In the genomic region with DNA sequence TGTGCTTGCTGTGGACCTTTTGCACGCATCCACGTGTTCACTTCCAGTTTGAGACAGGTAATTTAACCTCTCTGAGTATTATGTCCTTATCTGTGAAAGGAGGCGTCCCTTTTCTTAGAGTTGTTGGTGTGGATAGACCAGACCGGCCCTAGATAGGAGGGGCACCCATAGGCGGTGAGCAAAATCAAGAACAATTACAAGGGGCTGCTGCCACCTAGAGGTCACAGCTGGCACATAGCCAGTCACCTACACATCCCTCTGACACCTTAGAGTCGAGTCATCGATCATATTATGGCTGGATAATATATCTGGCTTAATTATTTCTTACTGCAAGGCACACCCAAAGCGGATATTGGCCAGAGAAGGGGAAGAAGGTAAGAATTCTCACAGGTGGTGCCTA, we compare ENCODE assay signal across 8 mouse cellular contexts. TPM values are rescaled to one million over a fixed set of nuclear protein-coding genes. Genes with fewer than 3 reads are reported as not detected.
DNase-seq lines count a peak whose midpoint lies in the region; ATAC-seq and TF ChIP-seq lines count a peak whose summit lies in the region.

No protein-coding gene starts in this region.

- DNase-seq in heart, adult 2 months, result peak in 1 of 2 experiments; percentile 61
- no peak for DNase-seq in heart, postnatal 25 days (ENCODE audit: low spot score)
- peak; percentile 83 for DNase-seq in kidney, postnatal 0 days (ENCODE audit: low spot score)
- peak; percentile 71 to 85 for DNase-seq in spleen, postnatal 10 days (ENCODE audit: low spot score in 2 of 2)
- DNase-seq in adrenal gland, adult 2 months, result no peak

- peak overlapping the region; percentile 18; the same call in 1 of the 2 replicates for H3K9ac ChIP-seq in heart, adult 2 months (ENCODE audit: low read depth, low read length)
- H3K9ac ChIP-seq in kidney, postnatal 0 days (ENCODE audit: low read depth, low read length), result no peak overlapping the region

- H3K4me1 ChIP-seq in heart, adult 2 months (ENCODE audit: control insufficient read depth, insufficient read depth, low read length), result peaks cover 19% of the 10 kb centered on the region
- peaks cover 2% of the 10 kb centered on the region; the same call in 1 of the 2 replicates for H3K4me1 ChIP-seq in bone marrow, adult 2 months (ENCODE audit: control insufficient read depth, insufficient read depth, low read length)
- peaks cover 23% of the 10 kb centered on the region for H3K4me1 ChIP-seq in kidney, postnatal 0 days (replicated peaks; ENCODE audit: insufficient read depth, low read length)

- no peaks in the 10 kb centered on the region for H3K79me2 ChIP-seq in heart, adult 2 months (replicated peaks; ENCODE audit: control insufficient read depth, insufficient read depth, low read length)

- no peaks in the 10 kb centered on the region for H3K27me3 ChIP-seq in heart, adult 2 months (ENCODE audit: control insufficient read depth, insufficient read depth, low read length)
- 0 out of 2 replicates have a peak, but pooled peaks cover 3% of the 10 kb centered on the region for H3K27me3 ChIP-seq in kidney, postnatal 0 days (ENCODE audit: insufficient read depth, low read length)

- peak; percentile 75 for TF ChIP-seq CTCF in heart, adult 2 months (IDR thresholded peaks at IDR 0.05)
- peak; percentile 90 for TF ChIP-seq CTCF in bone marrow, adult 2 months (IDR thresholded peaks at IDR 0.05; ENCODE audit: control insufficient read depth, insufficient read depth, low read length)
- TF ChIP-seq CTCF in kidney, postnatal 0 days (IDR thresholded peaks at IDR 0.05; ENCODE audit: low read depth), result peak; percentile 86

- intact Hi-C loops in heart, adult 2 months (cut with DNase I), result loop anchor here (1.0 to 10.0 kb wide), 4 partner anchors 13 to 425 kb away; partner anchors contain the start of gene Ivd
- intact Hi-C loops in heart, postnatal 25 days (cut with DNase I), result no loop called here

- no peak for TF ChIP-seq POLR2A in heart, adult 2 months (IDR thresholded peaks at IDR 0.05; ENCODE audit: insufficient read depth, low read depth, low read length)
- no peak for TF ChIP-seq POLR2A in bone marrow, adult 2 months (IDR thresholded peaks at IDR 0.05; ENCODE audit: borderline replicate concordance, control insufficient read depth, low read depth, low read length)

- H3K4me3 ChIP-seq in heart, adult 2 months, result no peak overlapping the region
- no peak overlapping the region for H3K4me3 ChIP-seq in bone marrow, adult 2 months (replicated peaks; ENCODE audit: control insufficient read depth, low read depth, low read length)
- H3K4me3 ChIP-seq in kidney, postnatal 0 days (replicated peaks; ENCODE audit: low read depth, low read length), result no peak overlapping the region

- TF ChIP-seq EP300 in heart, adult 2 months (IDR thresholded peaks at IDR 0.05; ENCODE audit: insufficient read depth, low read depth, low read length), result no peak

- peak; percentile 59 for ATAC-seq in granulocyte monocyte progenitor cell, adult 5-6 weeks (replicated peaks; ENCODE audit: poor library complexity, severe bottlenecking)
- no peak; the same call in 1 of the 2 replicates for ATAC-seq in kidney, postnatal 0 days (replicated peaks; ENCODE audit: low FRiP score, low read depth)
- peak; percentile 68 for ATAC-seq in megakaryocyte progenitor cell, adult 5-6 weeks (replicated peaks; ENCODE audit: poor library complexity)

- H3K4me2 ChIP-seq in kidney, postnatal 0 days (ENCODE audit: low read length), result no peak overlapping the region

- H3K27ac ChIP-seq in heart, adult 2 months, result no peak overlapping the region; the same call in 1 of the 2 replicates
- no peak overlapping the region for H3K27ac ChIP-seq in bone marrow, adult 2 months (ENCODE audit: control insufficient read depth, insufficient read depth, low read depth, low read length, poor library complexity)
- H3K27ac ChIP-seq in kidney, postnatal 0 days, result no peak overlapping the region

- WGBS in heart, adult 2 months, result 26% methylated on average over 8 of the region's 8 CpGs
- WGBS in bone marrow, adult 2 months, result 7% methylated on average over 8 of the region's 8 CpGs
- 11% methylated on average over 8 of the region's 8 CpGs for WGBS in kidney, postnatal 0 days

- peaks cover 3% of the 10 kb centered on the region; the same call in 1 of the 2 replicates for H3K36me3 ChIP-seq in heart, adult 2 months (ENCODE audit: control insufficient read depth, insufficient read depth, low read length)
- no peaks in the 10 kb centered on the region for H3K36me3 ChIP-seq in kidney, postnatal 0 days (ENCODE audit: insufficient read depth, low read length)

- no peaks in the 10 kb centered on the region for H3K9me3 ChIP-seq in kidney, postnatal 0 days (replicated peaks; ENCODE audit: low read length)

RNA-seq across cellular contexts. Expression of gene Ccdc9b, which starts 2.6 kb away (rescaled TPM):
- total RNA-seq in heart, adult 2 months (2021), result 10 to 100 TPM; 24.3 to 26.4 TPM
- 15.1 and 21.7 TPM in 2 replicates for polyA plus RNA-seq in heart, adult 2 months (2012; rRNA removed)
- total RNA-seq in heart, postnatal 25 days (2021), result 10 to 100 TPM; 23.0 to 24.2 TPM
- polyA plus RNA-seq in bone marrow, adult 2 months (2011; ENCODE audit: insufficient read depth, insufficient read length, low replicate concordance, missing spikeins), result 2.2 and 3.5 TPM in 2 replicates
- 0.92 and 2.3 TPM in 2 replicates for total RNA-seq in granulocyte monocyte progenitor cell, adult 5-6 weeks (2014; fragmentation: Nextera tagmentation)
- 0.26 and 0.82 TPM in 2 replicates for total RNA-seq in granulocyte monocyte progenitor cell, adult 5-6 weeks (2017)
- polyA plus RNA-seq in kidney, postnatal 0 days (2015; fragmentation: Nextera tagmentation; extraction: Ambion mirVana), result 0.91 and 0.95 TPM in 2 replicates
- total RNA-seq in megakaryocyte progenitor cell, adult 5-6 weeks (2015), result 0.07 and 0.25 TPM in 2 replicates
- 0.42 and 0.47 TPM in 2 replicates for total RNA-seq in megakaryocyte progenitor cell, adult 5-6 weeks (2017)
- 10 to 100 TPM in 1 of 2 experiments, 1 to 10 TPM in 1; 3.3 to 13.9 TPM for total RNA-seq in adrenal gland, adult 2 months (2021)
- polyA plus RNA-seq in adrenal gland, adult 2 months (2012; rRNA removed), result 4.0 and 5.3 TPM in 2 replicates

RNA-seq across cellular contexts. Expression of gene Phgr1, which starts 12.7 kb away (rescaled TPM):
- total RNA-seq in heart, adult 2 months (2021), result not detected
- polyA plus RNA-seq in heart, adult 2 months (2012; rRNA removed), result not detected in 2 replicates
- total RNA-seq in heart, postnatal 25 days (2021), result not detected
- not detected in 2 replicates for polyA plus RNA-seq in bone marrow, adult 2 months (2011; ENCODE audit: insufficient read depth, insufficient read length, low replicate concordance, missing spikeins)
- not detected in 2 replicates for total RNA-seq in granulocyte monocyte progenitor cell, adult 5-6 weeks (2014; fragmentation: Nextera tagmentation)
- total RNA-seq in granulocyte monocyte progenitor cell, adult 5-6 weeks (2017), result not detected in 2 replicates
- not detected in 2 replicates for polyA plus RNA-seq in kidney, postnatal 0 days (2015; fragmentation: Nextera tagmentation; extraction: Ambion mirVana)
- not detected in 2 replicates for total RNA-seq in megakaryocyte progenitor cell, adult 5-6 weeks (2015)
- not detected in 2 replicates for total RNA-seq in megakaryocyte progenitor cell, adult 5-6 weeks (2017)
- not detected for total RNA-seq in adrenal gland, adult 2 months (2021)
- polyA plus RNA-seq in adrenal gland, adult 2 months (2012; rRNA removed), result 0.83 TPM in 1 of 2 replicates, not detected in the other

RNA-seq across cellular contexts. Expression of gene Inafm2, which starts 14.3 kb away (rescaled TPM):
- total RNA-seq in heart, adult 2 months (2021), result 10 to 100 TPM; 31.8 to 34.9 TPM
- 8.8 and 16.3 TPM in 2 replicates for polyA plus RNA-seq in heart, adult 2 months (2012; rRNA removed)
- total RNA-seq in heart, postnatal 25 days (2021), result 10 to 100 TPM; 26.7 to 32.4 TPM
- 16.0 and 28.5 TPM in 2 replicates for polyA plus RNA-seq in bone marrow, adult 2 months (2011; ENCODE audit: insufficient read depth, insufficient read length, low replicate concordance, missing spikeins)
- 27.9 and 30.3 TPM in 2 replicates for total RNA-seq in granulocyte monocyte progenitor cell, adult 5-6 weeks (2014; fragmentation: Nextera tagmentation)
- total RNA-seq in granulocyte monocyte progenitor cell, adult 5-6 weeks (2017), result 15.0 and 24.8 TPM in 2 replicates
- 16.1 and 16.8 TPM in 2 replicates for polyA plus RNA-seq in kidney, postnatal 0 days (2015; fragmentation: Nextera tagmentation; extraction: Ambion mirVana)
- 27.9 and 29.6 TPM in 2 replicates for total RNA-seq in megakaryocyte progenitor cell, adult 5-6 weeks (2015)
- 17.9 and 20.3 TPM in 2 replicates for total RNA-seq in megakaryocyte progenitor cell, adult 5-6 weeks (2017)
- total RNA-seq in adrenal gland, adult 2 months (2021), result 10 to 100 TPM; 30.0 to 45.0 TPM
- polyA plus RNA-seq in adrenal gland, adult 2 months (2012; rRNA removed), result 22.1 and 31.3 TPM in 2 replicates

RNA-seq across cellular contexts. Expression of gene Disp2, which starts 19.7 kb away (rescaled TPM):
- under 1 TPM in 1 of 2 experiments, not detected in 1; 0.11 TPM for total RNA-seq in heart, adult 2 months (2021)
- polyA plus RNA-seq in heart, adult 2 months (2012; rRNA removed), result 0.39 and 0.53 TPM in 2 replicates
- total RNA-seq in heart, postnatal 25 days (2021), result under 1 TPM in 1 of 2 experiments, not detected in 1; 0.03 TPM
- not detected in 2 replicates for polyA plus RNA-seq in bone marrow, adult 2 months (2011; ENCODE audit: insufficient read depth, insufficient read length, low replicate concordance, missing spikeins)
- not detected in 2 replicates for total RNA-seq in granulocyte monocyte progenitor cell, adult 5-6 weeks (2014; fragmentation: Nextera tagmentation)
- not detected in 2 replicates for total RNA-seq in granulocyte monocyte progenitor cell, adult 5-6 weeks (2017)
- polyA plus RNA-seq in kidney, postnatal 0 days (2015; fragmentation: Nextera tagmentation; extraction: Ambion mirVana), result 0.01 and 0.05 TPM in 2 replicates
- total RNA-seq in megakaryocyte progenitor cell, adult 5-6 weeks (2015), result not detected in 2 replicates
- not detected in 2 replicates for total RNA-seq in megakaryocyte progenitor cell, adult 5-6 weeks (2017)
- 10 to 100 TPM; 27.0 to 38.5 TPM for total RNA-seq in adrenal gland, adult 2 months (2021)
- 25.9 and 27.7 TPM in 2 replicates for polyA plus RNA-seq in adrenal gland, adult 2 months (2012; rRNA removed)

RNA-seq across cellular contexts. Expression of gene Plcb2, which starts 31.6 kb away (rescaled TPM):
- 1 to 10 TPM; 2.5 to 2.6 TPM for total RNA-seq in heart, adult 2 months (2021)
- polyA plus RNA-seq in heart, adult 2 months (2012; rRNA removed), result 2.4 and 2.7 TPM in 2 replicates
- total RNA-seq in heart, postnatal 25 days (2021), result 1 to 10 TPM; 1.9 to 2.8 TPM
- polyA plus RNA-seq in bone marrow, adult 2 months (2011; ENCODE audit: insufficient read depth, insufficient read length, low replicate concordance, missing spikeins), result 33.7 and 84.6 TPM in 2 replicates
- 99.1 and 108 TPM in 2 replicates for total RNA-seq in granulocyte monocyte progenitor cell, adult 5-6 weeks (2014; fragmentation: Nextera tagmentation)
- total RNA-seq in granulocyte monocyte progenitor cell, adult 5-6 weeks (2017), result 54.3 and 70.7 TPM in 2 replicates
- 1.3 and 1.4 TPM in 2 replicates for polyA plus RNA-seq in kidney, postnatal 0 days (2015; fragmentation: Nextera tagmentation; extraction: Ambion mirVana)
- total RNA-seq in megakaryocyte progenitor cell, adult 5-6 weeks (2015), result 71.2 and 80.9 TPM in 2 replicates
- total RNA-seq in megakaryocyte progenitor cell, adult 5-6 weeks (2017), result 61.1 and 70.4 TPM in 2 replicates
- total RNA-seq in adrenal gland, adult 2 months (2021), result 1 to 10 TPM; 1.6 to 2.4 TPM
- 0.97 and 1.4 TPM in 2 replicates for polyA plus RNA-seq in adrenal gland, adult 2 months (2012; rRNA removed)

Comparison
In these comparisons a context has a peak if more than half of its experiments do, and no peak if none do; other contexts are left out.
1. DNase-seq: peak in kidney, postnatal 0 days (single experiment) and spleen, postnatal 10 days (2 of 2); none in heart, postnatal 25 days (single experiment) and adrenal gland, adult 2 months (single experiment).
2. Peak in every context shown above with its lines, with median percentiles within 50 percentile points of each other: CTCF ChIP-seq.